Mouse (Mus musculus) hindbrain, embryonic 12.5 days (tissue): Measurements from ENCODE around the gene Chst15. TPM values are rescaled to one million over a fixed set of nuclear protein-coding genes. Genes with fewer than 3 reads are reported as not detected.

Source experiments
- ATAC-seq: fragments of 200-750 bp; cut with Nextera tagmentation; 2 replicates; pipeline ENCODE4 v1.8.0; 2017; ENCODE audit warnings: moderate TSS enrichment; ENCODE audit not compliant: low FRiP score
- H3K27ac ChIP-seq: fragments of 300-500 bp; sonication (generic); 2 replicates; pipeline ENCODE4 v1.5.1; 2016; ENCODE audit warnings: mild to moderate bottlenecking
- H3K27me3 ChIP-seq: fragments of 300-500 bp; sonication (generic); 2 replicates; pipeline ENCODE4 v1.6.1; 2016; ENCODE audit warnings: mild to moderate bottlenecking
- H3K36me3 ChIP-seq: fragments of 300-500 bp; sonication (generic); 2 replicates; pipeline ENCODE4 v1.6.1; 2016; ENCODE audit warnings: mild to moderate bottlenecking
- H3K4me1 ChIP-seq: fragments of 300-500 bp; sonication (generic); 2 replicates; pipeline ENCODE4 v1.6.1; 2016
- H3K4me2 ChIP-seq: fragments of 300-500 bp; sonication (generic); replicated peaks from 2 replicates; pipeline ENCODE4 v1.6.1; 2016; ENCODE audit warnings: mild to moderate bottlenecking
- H3K4me3 ChIP-seq: fragments of 300-500 bp; sonication (generic); 2 replicates; pipeline ENCODE4 v1.5.1; 2016; ENCODE audit warnings: mild to moderate bottlenecking
- H3K9ac ChIP-seq: fragments of 300-500 bp; sonication (generic); 2 replicates; pipeline ENCODE4 v1.6.1; 2016; ENCODE audit warnings: mild to moderate bottlenecking, moderate library complexity
- H3K9me3 ChIP-seq: fragments of 300-500 bp; sonication (generic); replicated peaks from 2 replicates; pipeline ENCODE4 v1.6.1; 2016; ENCODE audit warnings: mild to moderate bottlenecking
- WGBS: fragments of 180-500 bp; shearing (Covaris S2); methylation state at CpG from one replicate; pipeline ENCODE4 v1.1.7; 2016; 5-methylcytosine and 5-hydroxymethylcytosine counted together
- polyA plus RNA-seq: library from polyadenylated mRNA; unstranded; fragments of >200 nt; fragmentation: Nextera tagmentation; extraction: Ambion mirVana; gene quantifications from 2 replicates; pipeline ENCODE4 v1.2.1, GENCODE M21; 2016

Gene Chst15
- 28.6 and 29.8 TPM in 2 replicates for polyA plus RNA-seq

DNA sequence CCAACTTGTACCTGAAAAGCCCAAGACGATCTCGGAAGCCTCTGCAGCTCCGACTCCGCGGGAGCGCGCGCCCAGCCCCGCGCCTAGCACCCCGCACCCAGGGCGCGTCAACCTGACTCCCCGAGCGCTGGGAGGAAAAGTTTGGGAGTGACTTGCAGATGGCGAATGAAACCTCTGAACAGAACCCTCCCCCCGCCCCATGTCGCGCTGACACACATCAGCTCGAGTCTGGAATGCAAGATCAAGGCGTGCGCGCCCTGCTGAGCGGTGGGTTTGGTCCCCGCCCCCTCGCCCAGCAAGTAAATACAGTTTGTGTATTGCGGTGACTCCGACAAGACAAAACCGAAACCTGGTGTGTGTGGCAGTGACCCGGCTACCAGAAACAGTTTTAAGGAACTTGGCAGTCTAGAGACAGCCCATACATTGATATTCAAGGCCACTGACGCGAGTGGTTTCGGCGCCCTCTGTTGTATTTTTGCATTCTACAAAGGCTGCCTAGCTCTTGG lies at the start of gene Chst15:
TSS of gene Chst15 (minus strand) at position 193 of the 506 bp plus-strand sequence.
- H3K9me3 ChIP-seq, result no peaks in the 10 kb centered on the region
- H3K27ac ChIP-seq, result peak within 1 kb of the TSS; percentile 90
- H3K27me3 ChIP-seq, result no peaks in the 10 kb centered on the region
- H3K4me3 ChIP-seq, result peak within 1 kb of the TSS; percentile 76
- no peaks in the 10 kb centered on the region for H3K36me3 ChIP-seq
- WGBS, result under 1% methylated on average over 34 of the region's 34 CpGs
- H3K4me1 ChIP-seq, result peaks cover 43% of the 10 kb centered on the region
- H3K4me2 ChIP-seq, result peak within 1 kb of the TSS; percentile 79
- ATAC-seq, result peak; percentile 53
- H3K9ac ChIP-seq, result peak within 1 kb of the TSS; percentile 83

DNA sequence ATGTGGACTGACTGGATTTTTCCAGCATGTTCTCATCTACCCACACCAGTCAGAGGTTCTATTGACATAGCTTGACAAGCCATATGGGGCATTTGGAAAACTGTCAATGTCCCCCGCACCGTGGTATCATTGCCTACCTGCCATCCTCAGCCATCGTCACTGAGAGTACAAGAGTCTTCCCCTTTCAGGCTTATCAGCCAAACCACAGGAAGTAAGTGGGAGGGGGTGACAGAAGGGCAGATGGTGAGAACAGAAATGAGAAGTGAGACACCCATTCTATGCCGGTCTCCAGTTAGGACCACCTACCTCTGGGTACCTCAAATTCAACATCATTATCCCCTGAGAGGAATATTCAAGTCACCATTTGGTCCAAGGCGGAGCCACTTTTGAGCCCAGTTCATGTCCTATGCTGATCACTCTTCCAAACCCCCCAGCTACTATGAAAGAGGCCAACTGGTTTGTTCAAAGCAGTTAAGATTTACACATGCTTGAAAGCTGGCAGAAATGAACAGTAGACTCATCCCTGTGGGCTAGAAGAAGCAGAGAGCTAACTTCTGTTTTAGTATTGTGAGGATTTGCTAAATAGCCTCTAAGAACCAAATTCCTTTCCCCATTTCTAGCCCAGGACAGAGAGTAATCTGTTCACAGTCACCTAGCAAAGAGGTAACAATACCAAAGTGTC lies 48.8 kb upstream of the Chst15 start:
- H3K4me3 ChIP-seq, result no peak overlapping the region
- no peaks in the 10 kb centered on the region for H3K36me3 ChIP-seq
- no peak overlapping the region for H3K9ac ChIP-seq
- ATAC-seq, result no peak
- H3K4me1 ChIP-seq, result no peaks in the 10 kb centered on the region
- WGBS, result 86% methylated on average over 5 of the region's 5 CpGs
- no peaks in the 10 kb centered on the region for H3K27me3 ChIP-seq
- no peak overlapping the region for H3K4me2 ChIP-seq
- H3K27ac ChIP-seq, result no peak overlapping the region
- H3K9me3 ChIP-seq, result no peaks in the 10 kb centered on the region

DNA sequence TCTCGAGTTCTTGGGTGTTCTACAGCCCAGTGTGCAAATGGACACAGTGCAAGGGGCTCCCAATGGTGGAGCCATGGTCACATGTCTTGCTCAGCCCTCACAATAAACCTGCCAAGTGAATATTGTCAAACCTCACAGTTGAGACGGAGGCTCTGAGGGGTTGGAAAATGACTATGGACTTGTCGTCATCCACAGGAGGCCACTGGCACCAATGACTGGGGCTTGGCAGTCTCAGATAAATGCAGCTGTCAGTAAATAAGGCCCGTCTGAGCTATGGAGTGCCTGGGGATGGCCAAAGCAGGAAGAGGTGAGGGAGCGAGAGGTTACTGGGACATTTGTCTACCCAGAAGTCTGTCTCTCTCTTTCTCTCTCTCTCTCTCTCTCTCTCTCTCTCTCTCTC lies 48.1 kb upstream of the Chst15 start:
- Histone ChIP-seq H3K36me3 (no peaks in the 10 kb centered on the region), H3K4me1 (no peaks in the 10 kb centered on the region), H3K9me3 (no peaks in the 10 kb centered on the region), H3K4me3 (no peak overlapping the region), H3K9ac (no peak overlapping the region), H3K27ac (no peak overlapping the region), H3K4me2 (no peak overlapping the region), H3K27me3 (no peaks in the 10 kb centered on the region)
- ATAC-seq, result no peak
- 87% methylated on average over 5 of the region's 5 CpGs for WGBS

DNA sequence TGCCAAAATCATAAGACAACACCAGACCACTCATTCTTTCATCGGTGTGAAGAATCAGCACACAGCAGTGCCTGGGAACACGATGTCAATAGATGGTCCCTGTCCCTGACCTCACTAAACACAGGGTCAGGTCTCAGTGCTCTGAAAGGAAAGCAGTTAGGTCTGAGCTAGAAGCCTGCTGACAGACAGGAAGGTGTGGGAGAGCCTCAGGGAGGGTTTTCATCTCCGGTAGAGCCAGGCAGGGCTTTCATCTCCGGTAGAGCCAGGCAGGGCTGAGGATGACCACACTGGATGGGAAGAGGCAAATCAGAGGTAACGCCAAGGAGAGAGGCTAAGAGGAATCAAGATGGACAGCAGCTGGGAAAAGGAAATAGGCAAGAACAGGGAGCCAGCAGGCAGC lies 47.5 kb upstream of the Chst15 start:
- 59% methylated on average over 5 of the region's 5 CpGs for WGBS
- H3K4me1 ChIP-seq, result no peaks in the 10 kb centered on the region
- no peaks in the 10 kb centered on the region for H3K27me3 ChIP-seq
- H3K9ac ChIP-seq, result no peak overlapping the region
- H3K36me3 ChIP-seq, result no peaks in the 10 kb centered on the region
- ATAC-seq, result no peak
- no peak overlapping the region for H3K4me2 ChIP-seq
- H3K9me3 ChIP-seq, result no peaks in the 10 kb centered on the region
- no peak overlapping the region for H3K27ac ChIP-seq
- no peak overlapping the region for H3K4me3 ChIP-seq

DNA sequence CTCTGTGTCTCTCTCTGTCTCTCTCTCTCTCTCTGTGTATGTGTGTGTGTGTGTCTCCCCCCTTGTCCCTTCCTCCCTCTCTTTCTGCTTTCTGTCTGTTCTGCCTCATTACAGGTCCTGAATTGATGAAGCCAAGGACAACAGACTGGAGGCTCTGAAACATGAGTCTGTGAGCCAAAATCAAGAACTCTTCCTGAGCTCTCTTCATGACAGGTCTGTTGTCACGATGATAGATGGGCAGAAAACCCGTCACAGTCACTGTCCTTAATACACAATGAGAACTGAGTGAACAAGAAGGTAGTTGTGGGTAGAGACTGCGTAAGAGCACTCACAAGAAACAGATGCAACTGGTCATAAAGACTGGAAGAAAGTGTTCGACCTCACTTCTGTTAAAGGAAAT lies 43.3 kb upstream of the Chst15 start:
- ATAC-seq, result no peak
- H3K36me3 ChIP-seq, result no peaks in the 10 kb centered on the region
- H3K27me3 ChIP-seq, result no peaks in the 10 kb centered on the region
- WGBS, result 67% methylated on average over 4 of the region's 4 CpGs
- no peak overlapping the region for H3K4me2 ChIP-seq
- no peak overlapping the region for H3K27ac ChIP-seq
- peaks cover 17% of the 10 kb centered on the region for H3K4me1 ChIP-seq
- H3K4me3 ChIP-seq, result no peak overlapping the region
- H3K9me3 ChIP-seq, result no peaks in the 10 kb centered on the region
- no peak overlapping the region for H3K9ac ChIP-seq

DNA sequence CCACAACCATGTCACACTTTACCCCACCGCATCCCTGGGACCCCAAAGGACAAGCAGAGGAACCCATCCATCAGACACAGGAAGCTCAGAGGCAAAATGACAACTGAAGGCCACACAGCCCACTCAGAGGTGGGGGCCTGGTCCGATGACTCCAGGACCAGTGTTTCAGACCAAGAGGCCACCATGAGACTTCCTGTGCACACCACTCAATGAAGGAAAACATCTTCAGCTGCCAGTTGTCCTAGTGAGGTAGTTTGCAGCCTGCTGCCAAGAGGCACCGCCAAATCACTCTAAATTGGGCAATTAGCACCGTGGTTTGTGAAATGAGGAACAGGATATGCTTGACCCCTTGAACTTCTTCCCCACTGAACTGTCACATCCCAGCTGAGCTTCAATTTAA lies 41.7 kb upstream of the Chst15 start:
- H3K4me3 ChIP-seq, result no peak overlapping the region
- H3K9ac ChIP-seq, result no peak overlapping the region
- no peak for ATAC-seq
- no peaks in the 10 kb centered on the region for H3K36me3 ChIP-seq
- H3K4me2 ChIP-seq, result no peak overlapping the region
- 59% methylated on average over 4 of the region's 4 CpGs for WGBS
- no peaks in the 10 kb centered on the region for H3K27me3 ChIP-seq
- no peaks in the 10 kb centered on the region for H3K9me3 ChIP-seq
- H3K4me1 ChIP-seq, result peaks cover 17% of the 10 kb centered on the region
- H3K27ac ChIP-seq, result no peak overlapping the region

DNA sequence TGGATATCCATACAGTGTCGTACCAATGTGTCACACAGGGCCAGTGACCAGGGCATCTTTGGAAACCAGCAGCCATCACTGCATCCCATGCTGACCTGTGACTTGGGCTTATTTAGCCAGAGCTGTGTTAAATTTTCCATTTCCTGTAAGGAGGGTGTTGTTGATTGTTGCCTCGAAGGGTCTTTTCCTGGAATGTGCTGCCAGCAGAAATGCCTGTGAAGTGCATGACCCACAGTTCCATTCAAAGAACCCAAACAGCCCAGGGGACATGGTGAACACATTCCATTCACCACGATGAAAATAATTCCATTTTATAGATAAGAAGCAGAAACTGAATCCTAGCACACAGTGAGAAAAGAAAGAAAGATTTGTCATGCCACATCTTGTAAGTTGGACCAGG lies 41.2 kb upstream of the Chst15 start:
- no peak for ATAC-seq
- Histone ChIP-seq H3K9me3 (no peaks in the 10 kb centered on the region), H3K4me1 (peaks cover 17% of the 10 kb centered on the region), H3K27me3 (no peaks in the 10 kb centered on the region), H3K9ac (no peak overlapping the region), H3K4me2 (no peak overlapping the region), H3K4me3 (no peak overlapping the region), H3K36me3 (no peaks in the 10 kb centered on the region), H3K27ac (no peak overlapping the region)
- 48% methylated on average over 3 of the region's 3 CpGs for WGBS

DNA sequence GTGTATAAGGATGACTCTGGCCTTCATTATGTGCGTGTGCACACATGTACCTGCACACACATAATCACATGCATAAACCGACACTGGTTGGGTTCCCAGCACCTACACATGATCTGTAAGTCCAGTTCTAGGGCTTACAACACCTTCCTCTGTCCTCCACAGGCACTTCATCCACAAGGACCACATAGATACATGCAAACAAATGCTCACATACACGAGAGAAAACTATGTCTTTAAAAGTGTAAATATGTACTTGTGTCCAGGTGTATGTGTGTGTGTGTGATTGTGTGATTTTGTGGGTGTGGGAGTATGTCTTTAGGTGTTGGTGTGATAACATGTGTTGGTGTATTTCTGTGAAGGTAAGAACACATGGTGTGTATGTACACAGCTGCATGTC lies 40.8 kb upstream of the Chst15 start:
- Histone ChIP-seq H3K4me1 (peaks cover 17% of the 10 kb centered on the region), H3K27me3 (no peaks in the 10 kb centered on the region), H3K4me2 (no peak overlapping the region), H3K27ac (no peak overlapping the region), H3K4me3 (no peak overlapping the region), H3K9ac (no peak overlapping the region), H3K9me3 (no peaks in the 10 kb centered on the region), H3K36me3 (no peaks in the 10 kb centered on the region)
- WGBS, result 89% methylated on average over 3 of the region's 3 CpGs
- ATAC-seq, result no peak

DNA sequence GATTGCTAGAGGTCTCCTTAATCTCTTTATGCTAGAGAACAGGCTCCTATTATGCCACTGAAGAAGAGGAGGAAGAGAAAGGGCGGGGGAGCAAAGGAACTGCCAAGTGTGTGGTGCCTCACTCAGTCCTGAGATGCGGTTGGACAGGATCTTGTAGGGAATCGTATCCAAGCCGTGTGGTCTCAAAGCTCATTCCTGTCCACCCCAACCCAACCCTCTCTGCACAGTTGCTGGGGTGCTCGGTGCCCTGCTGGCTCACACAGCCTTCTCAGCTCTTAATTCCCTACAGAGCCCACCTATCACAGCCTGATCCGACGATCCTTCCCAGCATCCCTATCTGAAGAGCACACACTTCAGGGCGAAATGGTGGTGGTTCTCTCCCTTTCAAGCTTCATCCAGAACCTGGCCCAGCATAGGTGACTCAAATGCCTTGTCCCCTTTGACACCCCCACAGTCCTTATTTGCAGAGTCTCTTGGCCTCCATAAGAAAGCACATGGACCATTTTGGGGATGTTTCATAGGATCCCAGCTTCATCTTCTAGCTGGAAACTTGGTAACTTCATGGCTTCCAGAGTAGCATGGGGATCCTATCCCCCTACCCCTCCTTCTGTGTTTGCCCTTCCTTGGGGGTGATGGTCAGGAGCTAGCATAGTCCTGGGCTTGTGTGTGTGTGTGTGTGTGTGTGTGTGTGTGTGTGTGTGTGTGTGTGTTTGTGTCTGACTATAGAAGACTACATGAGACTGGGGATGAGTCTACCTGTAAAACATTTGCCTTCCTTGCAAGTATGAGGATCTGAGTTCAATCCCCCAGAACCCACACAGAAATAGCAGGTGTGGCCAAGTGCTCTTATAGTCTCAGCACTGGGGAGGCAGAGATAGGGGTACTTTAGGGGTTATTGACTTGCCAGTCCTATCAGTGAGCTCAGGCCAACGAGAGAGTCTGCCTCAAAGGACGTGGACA lies 40.1 kb upstream of the Chst15 start:
- no peak overlapping the region for H3K4me2 ChIP-seq
- no peaks in the 10 kb centered on the region for H3K27me3 ChIP-seq
- no peak overlapping the region for H3K9ac ChIP-seq
- 47% methylated on average over 10 of the region's 10 CpGs for WGBS
- no peak overlapping the region for H3K4me3 ChIP-seq
- H3K9me3 ChIP-seq, result no peaks in the 10 kb centered on the region
- H3K4me1 ChIP-seq, result peaks cover 22% of the 10 kb centered on the region
- ATAC-seq, result no peak
- H3K36me3 ChIP-seq, result no peaks in the 10 kb centered on the region
- no peak overlapping the region for H3K27ac ChIP-seq

DNA sequence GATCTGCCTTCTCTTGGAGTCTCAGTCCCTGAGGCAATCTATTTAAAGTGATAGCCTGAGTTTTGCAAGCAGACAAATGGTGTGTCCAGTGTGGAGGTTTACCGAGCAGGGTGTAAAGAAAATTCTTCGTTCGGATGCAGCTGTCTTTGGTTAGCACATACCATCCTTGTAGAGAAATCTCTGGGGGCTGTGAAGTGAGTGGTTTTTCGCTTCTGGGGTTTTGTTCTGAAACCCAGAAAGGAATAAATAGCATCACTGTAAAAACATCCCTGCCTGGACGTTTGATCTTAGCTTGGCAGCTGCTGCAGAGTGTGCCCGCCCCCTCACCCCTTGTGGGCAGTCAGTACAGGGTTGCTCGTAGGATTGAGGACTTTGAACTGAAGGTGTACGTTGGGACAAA lies 39.2 kb upstream of the Chst15 start:
- Histone ChIP-seq H3K36me3 (no peaks in the 10 kb centered on the region), H3K9me3 (no peaks in the 10 kb centered on the region), H3K4me3 (no peak overlapping the region), H3K27ac (0 out of 2 replicates have a peak overlapping the region, but pooled peaks have one; percentile 7), H3K27me3 (no peaks in the 10 kb centered on the region), H3K4me1 (peaks cover 24% of the 10 kb centered on the region), H3K9ac (no peak overlapping the region), H3K4me2 (no peak overlapping the region)
- 10% methylated on average over 8 of the region's 8 CpGs for WGBS
- ATAC-seq, result no peak

DNA sequence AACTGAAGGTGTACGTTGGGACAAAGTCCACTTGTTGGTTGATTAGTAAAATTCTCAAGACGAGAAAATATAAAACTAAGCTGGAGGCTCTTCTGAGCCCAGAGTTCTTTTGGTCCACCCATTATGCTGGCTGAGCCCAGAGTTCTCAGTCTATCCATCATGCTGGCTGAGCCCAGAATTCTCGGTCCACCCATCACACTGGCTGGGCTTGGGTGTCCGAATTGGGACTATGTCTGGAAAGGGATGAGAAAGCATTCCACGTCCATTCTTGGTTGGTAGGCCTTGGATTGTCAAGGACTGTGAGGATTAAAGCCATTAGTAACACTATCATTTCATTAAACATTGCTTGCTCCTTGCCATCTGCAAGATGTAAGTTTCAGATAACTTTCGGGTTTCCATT lies 38.7 kb upstream of the Chst15 start:
- WGBS, result 70% methylated on average over 6 of the region's 6 CpGs
- Histone ChIP-seq H3K4me3 (no peak overlapping the region), H3K36me3 (no peaks in the 10 kb centered on the region), H3K27ac (0 out of 2 replicates have a peak overlapping the region, but pooled peaks have one; percentile 7), H3K27me3 (no peaks in the 10 kb centered on the region), H3K4me1 (peaks cover 24% of the 10 kb centered on the region), H3K9me3 (no peaks in the 10 kb centered on the region), H3K9ac (no peak overlapping the region), H3K4me2 (no peak overlapping the region)
- ATAC-seq, result no peak

DNA sequence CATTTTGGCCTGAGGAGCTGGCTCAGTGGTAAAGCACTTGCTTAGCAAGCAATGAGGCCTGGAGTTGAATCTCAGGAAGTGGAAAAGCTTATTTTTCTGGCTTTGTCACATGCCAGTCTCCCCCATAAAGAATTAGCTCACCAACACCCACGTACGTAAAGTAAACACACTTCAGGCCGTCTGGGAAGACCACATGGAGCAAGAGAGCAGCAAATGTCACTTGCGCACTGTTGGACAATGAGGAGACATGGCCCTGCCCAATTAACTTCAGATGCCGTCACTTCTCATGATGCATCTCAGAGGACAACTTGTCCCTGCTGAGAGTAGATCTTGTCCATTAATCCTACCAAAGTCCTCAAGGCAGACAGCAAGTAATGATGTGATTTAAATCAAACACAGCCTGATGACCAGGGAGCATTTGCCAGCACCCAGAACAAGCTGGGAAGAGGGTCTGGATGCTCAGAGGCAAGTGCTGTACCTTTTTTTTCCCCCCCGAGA lies 32.1 kb upstream of the Chst15 start:
- ATAC-seq, result no peak
- 65% methylated on average over 6 of the region's 6 CpGs for WGBS
- no peaks in the 10 kb centered on the region for H3K9me3 ChIP-seq

More for the DNA sequence above, 32.1 kb upstream of the Chst15 start:
- no peaks in the 10 kb centered on the region for H3K36me3 ChIP-seq
- H3K4me2 ChIP-seq, result no peak overlapping the region
- H3K27ac ChIP-seq, result no peak overlapping the region
- H3K27me3 ChIP-seq, result no peaks in the 10 kb centered on the region
- H3K9ac ChIP-seq, result no peak overlapping the region
- peaks cover 11% of the 10 kb centered on the region for H3K4me1 ChIP-seq
- H3K4me3 ChIP-seq, result no peak overlapping the region
